Mouse (Mus musculus) lung, adult 2 months (tissue): Measurements from ENCODE around the gene Zfp989.

ENCODE experiments used
- CTCF ChIP-seq: fragments of 200-500 bp; IDR thresholded peaks from 2 replicates; pipeline ENCODE4 v1.5.1; 2011; ENCODE audit warnings: mild to moderate bottlenecking, low read length, control low read depth; ENCODE audit not compliant: insufficient read depth
- POLR2A ChIP-seq: fragments of 200-500 bp; IDR thresholded peaks from 2 replicates; pipeline ENCODE4 v1.6.1; 2011; ENCODE audit warnings: low read depth, mild to moderate bottlenecking, control low read depth, low read length, borderline replicate concordance; ENCODE audit errors: extremely low read depth

- no peak for TF ChIP-seq CTCF
- TF ChIP-seq POLR2A = no peak
These were observed 39.3 kb upstream of the Zfp989 start for GRCm38 (mm10) chr4:146932311-146933082.
